Mouse (Mus musculus) lung, postnatal 4 days (tissue): ENCODE results near the gene Gfi1b.

Experiments used
- DNase-seq, 2 experiments: peaks; one replicate each; pipeline ENCODE4 v3.0.0; 2021

The Gfi1b gene

GRCm38 (mm10) chr2:28621664-28622171 is at the start of gene Gfi1b:
Gfi1b (minus strand) TSS chr2:28621982.
- DNase-seq, result peak; percentile 27 to 34

GRCm38 (mm10) chr2:28671438-28671837 is 49.7 kb upstream of the Gfi1b start:
- no peak for DNase-seq

GRCm38 (mm10) chr2:28665818-28666217 is 44.0 kb upstream of the Gfi1b start:
- no peak for DNase-seq

- DNase-seq, result no peak
These were observed 41.1 kb upstream of the Gfi1b start for GRCm38 (mm10) chr2:28662891-28663290.

- DNase-seq, result peak; percentile 36 to 66
These were observed 34.4 kb upstream of the Gfi1b start for GRCm38 (mm10) chr2:28656216-28656615.

GRCm38 (mm10) chr2:28654295-28654694 is 32.5 kb upstream of the Gfi1b start:
- DNase-seq, result peak; percentile 35 to 48

- DNase-seq, result no peak
These were observed 31.6 kb upstream of the Gfi1b start for GRCm38 (mm10) chr2:28653351-28653750.

GRCm38 (mm10) chr2:28650526-28650925 is 28.7 kb upstream of the Gfi1b start:
- no peak for DNase-seq

GRCm38 (mm10) chr2:28643081-28643480 is 21.3 kb upstream of the Gfi1b start:
- no peak for DNase-seq

GRCm38 (mm10) chr2:28641435-28641941 is 19.7 kb upstream of the Gfi1b start:
- DNase-seq, result peak in 1 of 2 experiments; percentile 26

GRCm38 (mm10) chr2:28640461-28641424 is 19.0 kb upstream of the Gfi1b start, which contains the start of gene Tsc1:
Tsc1 (plus strand) TSS chr2:28641228.
- peak; percentile 95 to 96 for DNase-seq

- peak in 1 of 2 experiments; percentile 36 for DNase-seq
These were observed 18.0 kb upstream of the Gfi1b start for GRCm38 (mm10) chr2:28639794-28640193.

GRCm38 (mm10) chr2:28638886-28639285 is 17.1 kb upstream of the Gfi1b start:
- peak; percentile 34 to 38 for DNase-seq

GRCm38 (mm10) chr2:28638352-28638751 is 16.6 kb upstream of the Gfi1b start:
- no peak for DNase-seq

- no peak for DNase-seq
These were observed 15.5 kb upstream of the Gfi1b start for GRCm38 (mm10) chr2:28637106-28637845.

GRCm38 (mm10) chr2:28635199-28635598 is 13.4 kb upstream of the Gfi1b start:
- DNase-seq, result no peak

- DNase-seq, result no peak
These were observed 11.4 kb upstream of the Gfi1b start for GRCm38 (mm10) chr2:28633136-28633535.

- no peak for DNase-seq
These were observed 10.8 kb upstream of the Gfi1b start for GRCm38 (mm10) chr2:28632626-28633025.

GRCm38 (mm10) chr2:28629911-28630381 is 8.2 kb upstream of the Gfi1b start:
- no peak for DNase-seq

GRCm38 (mm10) chr2:28628053-28628452 is 6.3 kb upstream of the Gfi1b start:
- DNase-seq, result no peak

GRCm38 (mm10) chr2:28626038-28626437 is 4.3 kb upstream of the Gfi1b start:
- no peak for DNase-seq

GRCm38 (mm10) chr2:28624870-28625269 is 3.1 kb upstream of the Gfi1b start:
- no peak for DNase-seq
